Comparison of ENCODE assay signal across 21 mouse cellular contexts in the genomic region with DNA sequence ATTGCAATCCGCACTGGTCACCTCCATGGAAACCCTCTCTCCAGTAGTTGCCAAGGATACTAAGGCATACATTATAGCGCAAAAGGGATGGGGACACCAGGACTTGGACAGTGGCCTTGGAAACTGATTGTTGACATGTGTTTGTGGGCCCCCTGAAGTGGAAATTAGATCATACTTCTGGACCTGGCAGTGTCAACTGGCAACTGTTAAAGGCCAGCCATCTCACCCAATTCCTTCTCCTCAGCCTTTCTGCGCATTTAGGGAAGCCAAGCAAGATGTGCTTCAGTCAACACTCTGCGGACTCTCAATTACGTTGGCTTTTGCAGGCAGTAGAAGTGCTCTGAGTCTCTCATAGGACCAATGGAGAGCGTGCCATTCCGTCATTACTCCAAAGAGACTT.
DNase-seq lines count a peak whose midpoint lies in the region; ATAC-seq and TF ChIP-seq lines count a peak whose summit lies in the region.
"Had no signal": no experiment of that assay in that cellular context is flagged by ENCODE, and none has a peak within 500 bp of the region (broad histone marks: within the 10 kb centered on the region; RNA-seq: fewer than 3 reads in every experiment).

No protein-coding gene starts in this region.

- H3K4me1 ChIP-seq in midbrain, postnatal 0 days (ENCODE audit: insufficient read depth, low read length): no peaks in the 10 kb centered on the region
- no peaks in the 10 kb centered on the region for H3K4me1 ChIP-seq in midbrain, embryonic 13.5 days (replicated peaks)
- no peaks in the 10 kb centered on the region for H3K4me1 ChIP-seq in forebrain, embryonic 10.5 days
- H3K4me1 ChIP-seq: embryonic facial prominence, embryonic 12.5 days; forebrain, embryonic 12.5 days; heart, embryonic 15.5 days; hindbrain, embryonic 10.5 days; hindbrain, embryonic 15.5 days had no signal

- H3K9ac ChIP-seq in midbrain, postnatal 0 days (replicated peaks; ENCODE audit: low read length, poor library complexity, severe bottlenecking): no peak overlapping the region
- H3K9ac ChIP-seq in midbrain, embryonic 13.5 days (replicated peaks): no peak overlapping the region
- H3K9ac ChIP-seq: embryonic facial prominence, embryonic 12.5 days; forebrain, embryonic 12.5 days; forebrain, postnatal 0 days; heart, embryonic 15.5 days; hindbrain, embryonic 15.5 days had no signal

- intact Hi-C loops in heart, postnatal 10 days (cut with DNase I): no loop called here

- no peaks in the 10 kb centered on the region for H3K27me3 ChIP-seq in midbrain, postnatal 0 days (ENCODE audit: insufficient read depth, low read length)
- no peaks in the 10 kb centered on the region for H3K27me3 ChIP-seq in midbrain, embryonic 13.5 days
- no peaks in the 10 kb centered on the region for H3K27me3 ChIP-seq in forebrain, embryonic 10.5 days (ENCODE audit: poor library complexity, severe bottlenecking)
- H3K27me3 ChIP-seq: embryonic facial prominence, embryonic 12.5 days; forebrain, embryonic 12.5 days; heart, embryonic 15.5 days; hindbrain, embryonic 15.5 days had no signal

- WGBS in midbrain, postnatal 0 days: 88% methylated on average over 7 of the region's 7 CpGs
- WGBS in midbrain, embryonic 13.5 days: 89% methylated on average over 7 of the region's 7 CpGs
- WGBS in forebrain, embryonic 10.5 days: 92% methylated on average over 7 of the region's 7 CpGs

- TF ChIP-seq CTCF in midbrain, postnatal 0 days (IDR thresholded peaks at IDR 0.05): no peak

- no peaks in the 10 kb centered on the region for H3K36me3 ChIP-seq in midbrain, postnatal 0 days (ENCODE audit: insufficient read depth, low read length)
- no peaks in the 10 kb centered on the region for H3K36me3 ChIP-seq in midbrain, embryonic 13.5 days
- no peaks in the 10 kb centered on the region for H3K36me3 ChIP-seq in forebrain, embryonic 10.5 days (replicated peaks)
- H3K36me3 ChIP-seq: embryonic facial prominence, embryonic 12.5 days; forebrain, embryonic 12.5 days; heart, embryonic 15.5 days; hindbrain, embryonic 10.5 days; hindbrain, embryonic 15.5 days had no signal

- no peak overlapping the region for H3K4me2 ChIP-seq in midbrain, postnatal 0 days (ENCODE audit: low read depth, low read length, poor library complexity, severe bottlenecking)
- no peak overlapping the region for H3K4me2 ChIP-seq in midbrain, embryonic 13.5 days (replicated peaks)
- H3K4me2 ChIP-seq: embryonic facial prominence, embryonic 12.5 days; forebrain, embryonic 12.5 days; heart, embryonic 11.5 days; heart, embryonic 15.5 days; hindbrain, embryonic 15.5 days had no signal

- peak; percentile 26 for DNase-seq in midbrain, postnatal 0 days (ENCODE audit: low spot score)
- DNase-seq in cerebellum, adult 18-20 months: peak; percentile 17 to 29
- DNase-seq in cerebellum, adult 9-11 months: peak; percentile 31
- peak; percentile 38 to 49 for DNase-seq in cerebellum, postnatal 36 days
- no peak for DNase-seq in lung, postnatal 4 days
- DNase-seq in forebrain, embryonic 10.5 days (ENCODE audit: extremely low spot score, low spot score): no peak
- no peak for DNase-seq in heart, postnatal 10 days
- DNase-seq: adrenal gland, adult 8-10 months; adrenal gland, postnatal 36 days; forebrain, postnatal 0 days; gastrocnemius, postnatal 14 days; heart, adult 2 months had no signal

- ATAC-seq in midbrain, postnatal 0 days (ENCODE audit: low FRiP score): no peak
- ATAC-seq in midbrain, embryonic 13.5 days: no peak
- ATAC-seq: forebrain, postnatal 0 days; inflammation-experienced regulatory T-cells, adult 6 months; intestine, postnatal 0 days had no signal

- H3K9me3 ChIP-seq in midbrain, postnatal 0 days (ENCODE audit: low read length): no peaks in the 10 kb centered on the region
- H3K9me3 ChIP-seq in midbrain, embryonic 13.5 days: no peaks in the 10 kb centered on the region
- H3K9me3 ChIP-seq in forebrain, embryonic 10.5 days: no peaks in the 10 kb centered on the region
- H3K9me3 ChIP-seq: embryonic facial prominence, embryonic 12.5 days; forebrain, embryonic 12.5 days; heart, embryonic 15.5 days; hindbrain, embryonic 10.5 days; hindbrain, embryonic 15.5 days had no signal

- no peak overlapping the region for H3K4me3 ChIP-seq in midbrain, postnatal 0 days (ENCODE audit: low read depth, low read length)
- H3K4me3 ChIP-seq in midbrain, embryonic 13.5 days (replicated peaks): no peak overlapping the region
- no peak overlapping the region for H3K4me3 ChIP-seq in forebrain, embryonic 10.5 days
- H3K4me3 ChIP-seq: embryonic facial prominence, embryonic 12.5 days; forebrain, embryonic 12.5 days; heart, adult 2 months; heart, embryonic 15.5 days; hindbrain, embryonic 10.5 days; hindbrain, embryonic 15.5 days had no signal

- H3K27ac ChIP-seq in midbrain, postnatal 0 days (ENCODE audit: low read depth, low read length): no peak overlapping the region
- no peak overlapping the region for H3K27ac ChIP-seq in midbrain, embryonic 13.5 days
- H3K27ac ChIP-seq in forebrain, embryonic 10.5 days: no peak overlapping the region
- H3K27ac ChIP-seq: embryonic facial prominence, embryonic 12.5 days; forebrain, embryonic 12.5 days; heart, adult 2 months; heart, embryonic 15.5 days; hindbrain, embryonic 10.5 days; hindbrain, embryonic 15.5 days had no signal

Comparison
In these comparisons a context has a peak if more than half of its experiments do, and no peak if none do; other contexts are left out.
1. DNase-seq: peak in midbrain, postnatal 0 days (single experiment), cerebellum, adult 18-20 months (2 of 2), cerebellum, adult 9-11 months (single experiment) and cerebellum, postnatal 36 days (2 of 2); none in lung, postnatal 4 days (0 of 2), forebrain, embryonic 10.5 days (single experiment) and heart, postnatal 10 days (0 of 2).